Mouse (Mus musculus) kidney, embryonic 15.5 days (tissue): ENCODE measurements around the gene Nfe2l1. TPM values are rescaled to one million over a fixed set of nuclear protein-coding genes. Genes with fewer than 3 reads are reported as not detected.
"Not testable (repeated sequence)": the region's sequence is repeated elsewhere in the genome, so short reads cannot be mapped to it uniquely, and the experiment has no call there.

Experiments used
- ATAC-seq: fragments of 200-750 bp; cut with Nextera tagmentation; replicated peaks from 2 replicates; pipeline ENCODE4 v1.8.0; 2017; ENCODE audit warnings: moderate TSS enrichment; ENCODE audit not compliant: low FRiP score
- H3K27ac ChIP-seq: fragments of 300-500 bp; sonication (generic); 2 replicates; pipeline ENCODE4 v1.5.1; 2015; ENCODE audit warnings: mild to moderate bottlenecking, inconsistent platforms
- H3K27me3 ChIP-seq: fragments of 300-500 bp; sonication (generic); 2 replicates; pipeline ENCODE4 v1.6.1; 2015; ENCODE audit warnings: inconsistent platforms
- H3K36me3 ChIP-seq: fragments of 300-500 bp; sonication (generic); 2 replicates; pipeline ENCODE4 v1.6.1; 2015; ENCODE audit warnings: inconsistent platforms
- H3K4me1 ChIP-seq: fragments of 300-500 bp; sonication (generic); 2 replicates; pipeline ENCODE4 v1.6.1; 2015; ENCODE audit warnings: inconsistent platforms
- H3K4me2 ChIP-seq: fragments of 300-500 bp; sonication (generic); 2 replicates; pipeline ENCODE4 v1.6.1; 2015; ENCODE audit warnings: moderate library complexity, mild to moderate bottlenecking, inconsistent platforms
- H3K4me3 ChIP-seq: fragments of 300-500 bp; sonication (generic); replicated peaks from 2 replicates; pipeline ENCODE4 v1.5.1; 2015; ENCODE audit warnings: mild to moderate bottlenecking, inconsistent platforms
- H3K9ac ChIP-seq: fragments of 300-500 bp; sonication (generic); 2 replicates; pipeline ENCODE4 v1.6.1; 2015; ENCODE audit warnings: mild to moderate bottlenecking, inconsistent platforms
- H3K9me3 ChIP-seq: fragments of 300-500 bp; sonication (generic); replicated peaks from 2 replicates; pipeline ENCODE4 v1.6.1; 2016; ENCODE audit warnings: inconsistent platforms
- WGBS: fragments of 180-500 bp; shearing (Covaris S2); methylation state at CpG from one replicate; pipeline ENCODE4 v1.1.7; 2015; ENCODE audit warnings: mixed read lengths; 5-methylcytosine and 5-hydroxymethylcytosine counted together
- polyA plus RNA-seq: library from polyadenylated mRNA; unstranded; fragments of >200 nt; fragmentation: Nextera tagmentation; extraction: Ambion mirVana; gene quantifications from 2 replicates; pipeline ENCODE4 v1.2.1, GENCODE M21; 2015

Gene Nfe2l1
- polyA plus RNA-seq, 1 experiment from 2014 or later, result 82.1 TPM

DNA sequence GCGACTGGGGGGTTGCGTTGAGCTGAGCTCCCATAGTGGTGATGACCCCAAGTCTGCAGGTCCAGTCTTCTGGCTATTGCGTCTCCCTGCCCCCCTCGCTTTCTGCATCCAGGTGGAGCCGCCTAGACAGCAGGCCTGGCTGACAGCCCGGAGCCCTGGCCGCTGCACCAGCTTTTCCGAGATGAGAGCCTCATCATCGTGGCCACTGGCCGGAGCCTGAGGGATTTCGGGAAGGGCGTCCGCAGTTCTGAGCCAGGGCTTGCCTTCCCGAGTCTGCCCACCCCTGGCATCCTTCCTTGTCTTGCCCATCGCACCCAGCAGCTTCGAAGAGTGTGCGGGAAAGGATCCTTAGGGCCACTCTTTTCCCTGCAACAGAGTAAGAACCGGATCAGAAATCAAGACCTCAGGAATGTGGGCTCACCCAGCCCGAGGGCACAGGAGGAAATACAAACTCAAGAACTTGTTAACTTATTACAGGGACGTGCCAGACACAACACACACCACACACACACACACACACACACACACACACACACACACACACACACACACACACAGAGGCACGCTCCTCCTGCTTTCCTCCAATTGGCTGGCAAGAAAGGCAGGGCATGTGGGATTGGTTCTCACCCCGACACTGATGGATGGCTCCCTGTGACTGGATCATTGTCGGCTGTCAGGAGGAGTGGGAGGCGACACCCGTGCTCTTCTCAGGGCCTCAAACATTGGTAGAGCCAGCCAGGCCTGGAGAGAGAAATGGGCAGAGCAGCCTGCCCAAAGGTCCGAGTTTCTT lies 33.6 kb upstream of the Nfe2l1 start:
- peak; percentile 57 for ATAC-seq
- Histone ChIP-seq H3K27me3 (no peaks in the 10 kb centered on the region), H3K4me1 (peaks cover 40% of the 10 kb centered on the region), H3K27ac (peak overlapping the region; percentile 87), H3K4me3 (peak overlapping the region; percentile 6; the same call in 1 of the 2 replicates), H3K36me3 (no peaks in the 10 kb centered on the region), H3K4me2 (peak overlapping the region; percentile 85), H3K9ac (peak overlapping the region; percentile 14; the same call in 1 of the 2 replicates), H3K9me3 (no peaks in the 10 kb centered on the region)
- 17% methylated on average over 26 of the region's 26 CpGs for WGBS

DNA sequence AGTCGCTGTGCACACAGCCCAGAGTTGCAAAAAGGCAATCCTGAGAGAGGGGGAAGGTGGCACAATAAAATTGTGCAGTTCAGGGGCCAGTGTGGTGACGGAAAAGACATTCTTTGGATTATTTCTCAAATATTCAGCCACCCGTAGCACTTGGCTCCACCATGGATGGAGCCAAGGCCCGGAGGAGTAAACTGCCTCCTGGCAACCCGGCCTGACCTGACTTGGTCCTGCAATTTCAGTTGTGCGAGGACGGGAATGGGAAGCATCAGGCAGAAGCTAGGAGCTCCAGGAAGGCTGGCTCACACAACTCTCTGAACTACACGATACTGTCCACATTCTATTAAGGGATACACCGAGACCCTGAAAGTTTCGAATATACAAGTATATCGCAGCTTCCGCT lies 32.8 kb upstream of the Nfe2l1 start:
- Histone ChIP-seq H3K4me3 (peak overlapping the region; percentile 49; the same call in 1 of the 2 replicates), H3K9me3 (no peaks in the 10 kb centered on the region), H3K4me1 (peaks cover 39% of the 10 kb centered on the region), H3K36me3 (peaks cover 7% of the 10 kb centered on the region; the same call in 1 of the 2 replicates), H3K4me2 (peak overlapping the region; percentile 85), H3K27me3 (no peaks in the 10 kb centered on the region), H3K27ac (peak overlapping the region; percentile 87), H3K9ac (no peak overlapping the region; the same call in 1 of the 2 replicates)
- 48% methylated on average over 12 of the region's 12 CpGs for whole genome bisulfite sequencing
- ATAC-seq, result no peak

DNA sequence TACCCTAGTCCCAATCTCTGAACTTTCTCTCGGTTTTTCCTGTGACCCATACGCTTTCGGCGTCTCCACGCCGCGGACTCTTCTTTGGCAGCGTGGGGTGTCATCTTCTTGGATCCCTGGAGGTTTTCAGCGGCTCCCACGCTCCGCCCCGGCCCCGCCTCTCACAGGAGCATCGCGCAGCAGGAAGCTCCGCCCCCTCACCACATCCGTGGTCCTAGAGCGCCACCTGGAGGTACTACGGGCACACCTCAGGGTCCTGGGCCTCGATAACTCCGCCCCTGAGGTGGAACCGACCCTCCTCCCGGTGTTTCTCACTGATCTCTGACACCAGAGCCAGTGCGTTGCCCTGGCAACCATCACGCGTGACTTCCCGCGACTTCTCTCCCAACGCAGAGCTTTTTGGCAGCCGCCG lies 32.1 kb upstream of the Nfe2l1 start:
- H3K27ac ChIP-seq, result peak overlapping the region; percentile 87
- WGBS, result under 1% methylated on average over 31 of the region's 31 CpGs

DNA sequence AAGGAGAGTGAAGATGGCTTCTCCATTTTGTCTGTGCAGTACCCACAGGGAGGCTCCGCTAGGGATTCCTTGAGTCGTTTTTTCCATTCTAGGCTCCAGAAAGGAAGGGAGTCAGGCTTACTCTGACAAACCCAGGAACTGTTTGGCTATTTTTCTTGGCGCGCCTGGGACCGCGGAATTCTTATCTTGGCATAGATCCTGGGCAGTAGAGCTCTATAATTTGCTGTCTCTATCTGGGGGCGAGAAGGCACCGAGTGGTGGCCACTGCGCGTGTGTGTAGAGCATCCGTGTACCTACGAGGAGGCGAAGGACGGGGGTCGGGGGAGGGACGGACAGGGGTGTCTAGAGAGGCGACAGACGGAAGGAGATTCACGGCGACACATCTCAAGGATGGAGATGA lies 31.7 kb upstream of the Nfe2l1 start:
- peaks cover 36% of the 10 kb centered on the region for H3K4me1 ChIP-seq
- WGBS, result 2% methylated on average over 20 of the region's 20 CpGs
- peak overlapping the region; percentile 42 for H3K27ac ChIP-seq
- H3K4me3 ChIP-seq, result peak overlapping the region; percentile 49
- H3K36me3 ChIP-seq, result peaks cover 7% of the 10 kb centered on the region
- no peaks in the 10 kb centered on the region for H3K27me3 ChIP-seq
- H3K9ac ChIP-seq, result peak overlapping the region; percentile 33
- ATAC-seq, result peak; percentile 47; the same call in 1 of the 2 replicates
- peak overlapping the region; percentile 85 for H3K4me2 ChIP-seq
- H3K9me3 ChIP-seq, result no peaks in the 10 kb centered on the region

More for the DNA sequence above, 32.1 kb upstream of the Nfe2l1 start:
- Histone ChIP-seq H3K9ac (peak overlapping the region; percentile 33), H3K27me3 (no peaks in the 10 kb centered on the region), H3K4me2 (peak overlapping the region; percentile 85), H3K36me3 (peaks cover 7% of the 10 kb centered on the region; the same call in 1 of the 2 replicates), H3K9me3 (no peaks in the 10 kb centered on the region), H3K4me3 (peak overlapping the region; percentile 49), H3K4me1 (peaks cover 36% of the 10 kb centered on the region)
- ATAC-seq, result peak; percentile 82

DNA sequence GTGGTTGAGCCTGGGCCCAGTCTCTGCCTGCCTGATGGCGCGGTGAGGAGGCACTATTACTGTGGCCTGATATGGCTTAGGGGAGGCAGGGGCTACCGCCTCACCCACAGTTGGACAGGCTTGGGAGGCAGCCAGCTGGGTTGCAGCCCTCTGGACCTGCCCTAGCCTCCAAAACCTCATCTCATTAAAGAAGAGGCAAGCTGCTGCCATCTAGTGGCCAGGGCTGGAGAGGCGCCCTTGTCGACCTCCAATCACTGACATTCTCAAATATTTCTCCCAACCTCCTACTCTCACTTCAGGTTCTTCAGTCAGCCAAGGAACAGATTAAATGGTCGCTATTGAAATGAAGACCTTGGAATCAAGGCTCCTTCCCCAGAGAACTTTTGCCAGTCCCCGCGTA lies 30.8 kb upstream of the Nfe2l1 start:
- Histone ChIP-seq H3K9ac (no peak overlapping the region), H3K27me3 (no peaks in the 10 kb centered on the region), H3K4me3 (no peak overlapping the region), H3K27ac (peak overlapping the region; percentile 42; the same call in 1 of the 2 replicates), H3K36me3 (peaks cover 7% of the 10 kb centered on the region), H3K4me1 (peaks cover 36% of the 10 kb centered on the region), H3K4me2 (peak overlapping the region; percentile 85; the same call in 1 of the 2 replicates), H3K9me3 (no peaks in the 10 kb centered on the region)
- ATAC-seq, result peak; percentile 47; the same call in 1 of the 2 replicates
- WGBS, result 7% methylated on average over 8 of the region's 8 CpGs

DNA sequence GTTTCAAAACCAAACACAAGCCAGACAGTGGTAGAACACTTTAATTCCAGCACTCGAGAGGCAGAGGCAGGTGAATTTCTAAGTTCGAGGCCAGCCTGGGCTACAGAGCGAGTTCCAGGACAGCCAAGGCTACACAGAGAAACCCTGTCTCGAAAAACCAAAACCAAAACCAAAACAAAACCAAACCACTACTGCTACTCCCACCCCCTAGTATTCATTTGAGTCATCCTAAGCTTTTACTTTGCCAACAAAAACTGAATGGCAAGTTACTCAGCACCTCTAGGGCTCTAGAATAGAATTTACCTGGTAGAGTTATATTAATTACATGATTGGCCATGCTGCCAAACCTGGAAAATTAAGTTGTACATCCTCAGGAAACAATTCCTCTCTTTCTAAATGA lies 29.9 kb upstream of the Nfe2l1 start:
- Histone ChIP-seq H3K9me3 (no peaks in the 10 kb centered on the region), H3K4me3 (no peak overlapping the region), H3K27ac (no peak overlapping the region), H3K4me1 (peaks cover 36% of the 10 kb centered on the region), H3K9ac (no peak overlapping the region), H3K27me3 (no peaks in the 10 kb centered on the region), H3K4me2 (no peak overlapping the region), H3K36me3 (peaks cover 12% of the 10 kb centered on the region)
- 90% methylated on average over 4 of the region's 4 CpGs for WGBS
- ATAC-seq, result no peak

DNA sequence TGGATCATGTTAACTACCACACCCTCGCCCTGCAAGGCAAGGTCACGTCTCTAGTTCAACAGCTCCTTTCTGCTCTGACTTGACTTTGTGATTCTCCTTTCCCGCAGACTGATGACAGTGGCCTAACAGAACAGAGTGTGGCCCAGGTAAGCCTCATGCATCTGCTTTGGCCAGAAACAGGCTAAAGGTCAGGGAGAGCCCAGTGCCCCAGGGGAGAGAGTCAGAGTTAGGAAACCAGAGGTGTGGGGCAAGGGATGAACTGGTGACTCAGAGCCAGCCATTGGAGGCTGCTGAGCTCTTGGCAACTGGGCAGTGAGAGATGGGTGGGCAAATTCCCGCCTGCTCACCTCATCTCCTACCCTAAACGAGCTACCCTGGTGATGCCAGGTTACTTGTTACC lies 27.7 kb upstream of the Nfe2l1 start:
- no peak for ATAC-seq
- Histone ChIP-seq H3K4me2 (no peak overlapping the region), H3K4me1 (peaks cover 16% of the 10 kb centered on the region), H3K9me3 (no peaks in the 10 kb centered on the region), H3K4me3 (no peak overlapping the region), H3K36me3 (peaks cover 22% of the 10 kb centered on the region), H3K27ac (no peak overlapping the region), H3K9ac (no peak overlapping the region), H3K27me3 (no peaks in the 10 kb centered on the region)
- WGBS, result 63% methylated on average over 5 of the region's 5 CpGs

DNA sequence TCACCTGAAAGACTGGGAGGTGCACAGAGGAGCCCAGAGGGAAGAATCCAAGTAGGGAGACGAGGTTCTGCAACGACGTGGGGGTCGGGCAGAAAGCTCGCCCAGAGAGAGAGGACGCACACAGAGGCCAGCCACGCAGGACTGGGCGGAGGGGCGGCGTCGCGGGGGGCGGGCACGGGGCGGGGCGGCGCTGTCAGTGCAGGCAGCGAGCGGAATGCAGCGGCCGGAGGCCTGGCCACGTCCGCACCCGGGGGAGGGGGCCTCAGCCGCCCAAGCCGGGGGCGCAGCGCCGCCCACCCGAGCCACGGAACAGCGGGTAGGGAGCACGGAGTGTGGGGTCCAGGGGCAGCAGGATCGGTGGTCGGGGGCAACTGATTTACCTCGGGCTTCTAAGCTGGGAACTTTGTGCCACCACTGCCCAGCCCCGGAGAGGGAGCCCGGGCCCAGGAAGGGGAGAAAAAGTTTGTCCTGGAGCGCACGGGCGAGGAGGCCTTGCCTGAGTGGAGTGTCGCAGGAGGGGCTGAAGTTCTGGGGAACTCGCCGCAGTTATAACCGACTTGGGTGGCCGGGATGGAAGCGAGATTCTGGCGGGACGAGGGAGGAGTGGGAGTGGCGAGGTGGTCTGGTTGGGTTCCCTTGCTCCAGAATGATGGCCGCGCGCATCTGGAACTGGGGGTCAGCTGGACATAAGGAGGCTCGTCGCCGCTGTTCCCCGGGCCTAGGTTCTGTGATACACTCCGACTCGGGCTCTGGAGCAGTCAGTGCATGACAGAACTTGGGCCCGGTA lies 20.1 kb upstream of the Nfe2l1 start, which contains the start of gene Copz2:
TSS of gene Copz2 (plus strand) at position 190 of the 787 bp plus-strand sequence.
- WGBS, result under 1% methylated on average over 53 of the region's 60 CpGs
- Histone ChIP-seq H3K4me3 (peak within 1 kb of the TSS; percentile 59), H3K27me3 (no peaks in the 10 kb centered on the region), H3K9me3 (no peaks in the 10 kb centered on the region), H3K36me3 (peaks cover 13% of the 10 kb centered on the region), H3K4me2 (peak within 1 kb of the TSS; percentile 88), H3K27ac (peak within 1 kb of the TSS; percentile 74), H3K4me1 (peaks cover 19% of the 10 kb centered on the region), H3K9ac (peak within 1 kb of the TSS; percentile 64)
- peak; percentile 85 for ATAC-seq

DNA sequence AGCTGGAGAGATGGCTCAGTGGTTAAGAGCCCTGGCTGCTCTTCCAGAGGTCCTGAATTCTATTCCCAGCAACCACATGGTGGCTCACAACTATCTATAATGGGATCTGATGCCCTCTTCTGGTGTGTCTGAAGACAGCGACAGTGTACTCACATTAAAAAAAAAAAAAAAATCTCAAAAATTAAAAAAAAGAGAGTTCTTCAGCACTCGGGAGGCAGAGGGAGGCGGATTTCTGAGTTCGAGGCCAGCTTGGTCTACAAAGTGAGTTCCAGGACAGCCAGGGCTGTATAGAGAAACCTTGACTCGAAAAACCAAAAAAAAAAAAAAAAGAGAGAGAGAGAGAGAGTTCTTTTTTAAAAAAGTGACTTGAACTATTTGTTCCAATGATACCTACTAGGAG lies 19.4 kb upstream of the Nfe2l1 start:
- WGBS, result 73% methylated on average over 5 of the region's 5 CpGs
- H3K36me3 ChIP-seq, ATAC-seq, H3K27me3 ChIP-seq, H3K9ac ChIP-seq, H3K9me3 ChIP-seq: not testable (repeated sequence)
- Histone ChIP-seq H3K4me3 (peak overlapping the region; percentile 59), H3K4me1 (peaks cover 19% of the 10 kb centered on the region), H3K27ac (peak overlapping the region; percentile 45; the same call in 1 of the 2 replicates), H3K4me2 (peak overlapping the region; percentile 88)

DNA sequence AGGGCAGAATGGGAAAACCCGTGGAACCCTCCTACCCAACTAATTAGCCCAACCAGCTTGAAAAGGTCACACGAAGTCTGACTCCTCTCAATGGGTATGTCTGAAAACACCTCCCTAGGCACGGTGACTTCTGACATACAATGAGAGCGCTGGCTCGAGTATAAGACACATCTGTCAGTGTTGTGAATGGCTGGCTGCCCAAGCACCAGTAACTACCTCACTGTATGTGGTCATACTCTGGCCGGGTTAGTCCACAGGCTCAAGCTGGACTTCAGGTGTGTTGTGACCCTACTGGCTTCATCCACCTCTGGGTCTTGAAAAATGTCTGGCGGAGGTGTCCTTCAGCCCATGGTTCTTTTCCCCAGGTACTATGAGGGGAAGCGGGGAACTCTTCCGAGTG lies 18.9 kb upstream of the Nfe2l1 start:
- no peaks in the 10 kb centered on the region for H3K27me3 ChIP-seq
- peaks cover 19% of the 10 kb centered on the region for H3K4me1 ChIP-seq
- no peak overlapping the region for H3K27ac ChIP-seq
- no peak for ATAC-seq
- no peaks in the 10 kb centered on the region for H3K9me3 ChIP-seq
- no peak overlapping the region for H3K4me3 ChIP-seq
- H3K4me2 ChIP-seq, result no peak overlapping the region
- WGBS, result 57% methylated on average over 9 of the region's 9 CpGs
- peaks cover 3% of the 10 kb centered on the region; the same call in 1 of the 2 replicates for H3K36me3 ChIP-seq
- no peak overlapping the region for H3K9ac ChIP-seq

DNA sequence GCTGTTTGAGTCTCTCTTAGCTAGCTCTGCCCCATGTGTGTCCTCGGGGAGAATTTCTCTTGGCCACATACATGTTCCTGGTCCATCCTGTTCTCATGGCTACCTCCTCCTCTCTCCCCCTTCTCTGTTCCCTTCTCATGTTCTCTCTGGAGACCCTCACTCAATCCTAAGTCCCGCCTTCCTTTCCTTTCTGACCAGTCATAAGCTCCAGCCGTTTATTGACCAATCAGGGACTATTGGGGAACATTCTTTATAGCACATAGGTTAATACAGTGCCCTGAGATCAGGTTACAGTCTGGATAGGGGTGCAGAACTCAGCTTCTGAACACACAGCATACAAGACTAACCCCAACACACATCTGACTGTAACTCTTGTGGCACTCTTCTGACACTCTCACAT lies 17.5 kb upstream of the Nfe2l1 start:
- Histone ChIP-seq H3K4me1 (peaks cover 19% of the 10 kb centered on the region), H3K9ac (no peak overlapping the region), H3K4me2 (no peak overlapping the region), H3K9me3 (no peaks in the 10 kb centered on the region), H3K36me3 (no peaks in the 10 kb centered on the region; the same call in 1 of the 2 replicates), H3K27ac (0 out of 2 replicates have a peak overlapping the region, but pooled peaks have one; percentile 9), H3K27me3 (no peaks in the 10 kb centered on the region), H3K4me3 (no peak overlapping the region)
- peak; percentile 26; the same call in 1 of the 2 replicates for ATAC-seq
- WGBS, result 37% methylated on average over 3 of the region's 3 CpGs

DNA sequence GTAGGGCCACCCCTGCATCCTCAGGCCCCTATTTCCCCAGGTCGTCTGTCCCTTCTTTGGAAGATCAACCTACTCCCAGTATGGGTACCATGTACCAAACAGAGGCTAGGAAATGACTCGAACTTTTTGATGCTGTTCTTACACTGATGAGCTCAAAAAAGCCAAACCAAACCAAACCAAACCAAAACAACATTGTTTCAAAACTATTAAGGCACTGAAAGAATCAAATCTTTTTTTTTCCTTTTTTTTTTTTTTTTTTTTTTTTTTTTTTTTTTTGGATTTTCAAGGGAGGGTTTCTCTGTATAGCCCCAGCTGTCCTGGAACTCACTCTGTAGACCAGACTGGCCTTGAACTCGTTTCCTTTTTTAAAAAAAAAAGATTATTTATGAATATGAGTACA lies 13.9 kb upstream of the Nfe2l1 start:
- WGBS, result 57% methylated on average over 3 of the region's 3 CpGs
- Histone ChIP-seq H3K4me2 (no peak overlapping the region), H3K9me3 (no peaks in the 10 kb centered on the region), H3K4me1 (peaks cover 12% of the 10 kb centered on the region), H3K4me3 (no peak overlapping the region), H3K9ac (no peak overlapping the region), H3K27me3 (no peaks in the 10 kb centered on the region), H3K36me3 (no peaks in the 10 kb centered on the region), H3K27ac (no peak overlapping the region)
- no peak for ATAC-seq
